Mouse (Mus musculus) neural tube, embryonic 14.5 days (tissue): ENCODE data around the gene A630023A22Rik. TPM values are rescaled to one million over a fixed set of nuclear protein-coding genes. Genes with fewer than 3 reads are reported as not detected.

Experiments used
- ATAC-seq: fragments of 200-750 bp; cut with Nextera tagmentation; 2 replicates; pipeline ENCODE4 v1.8.0; 2017; ENCODE audit warnings: low read depth, mild to moderate bottlenecking, moderate TSS enrichment, moderate library complexity
- H3K27ac ChIP-seq: fragments of 300-500 bp; sonication (generic); 2 replicates; pipeline ENCODE4 v1.5.1; 2014; ENCODE audit warnings: low read depth, mild to moderate bottlenecking, control low read depth, low read length, moderate library complexity, mixed read lengths
- H3K27me3 ChIP-seq: fragments of 300-500 bp; sonication (generic); 2 replicates; pipeline ENCODE4 v1.6.1; 2014; ENCODE audit warnings: low read length; ENCODE audit not compliant: control insufficient read depth, insufficient read depth
- H3K36me3 ChIP-seq: fragments of 300-500 bp; sonication (generic); 2 replicates; pipeline ENCODE4 v1.6.1; 2014; ENCODE audit warnings: low read length, mixed read lengths; ENCODE audit not compliant: control insufficient read depth, insufficient read depth
- H3K4me1 ChIP-seq: fragments of 300-500 bp; sonication (generic); 2 replicates; pipeline ENCODE4 v1.6.1; 2014; ENCODE audit warnings: low read length; ENCODE audit not compliant: control insufficient read depth, insufficient read depth
- H3K4me2 ChIP-seq: fragments of 300-500 bp; sonication (generic); 2 replicates; pipeline ENCODE4 v1.6.1; 2014; ENCODE audit warnings: mild to moderate bottlenecking, low read depth, low read length, control low read depth
- H3K4me3 ChIP-seq: fragments of 300-500 bp; sonication (generic); 2 replicates; pipeline ENCODE4 v1.5.1; 2014; ENCODE audit warnings: low read depth, low read length, control low read depth, mixed read lengths
- H3K9ac ChIP-seq: fragments of 300-500 bp; sonication (generic); replicated peaks from 2 replicates; pipeline ENCODE4 v1.6.1; 2014; ENCODE audit warnings: low read depth, mild to moderate bottlenecking, control low read depth, low read length, mixed read lengths
- H3K9me3 ChIP-seq: fragments of 300-500 bp; sonication (generic); 2 replicates; pipeline ENCODE4 v1.6.1; 2016; ENCODE audit warnings: low read length; ENCODE audit not compliant: control insufficient read depth
- WGBS: fragments of 180-500 bp; shearing (Covaris S2); extraction: QIAGEN DNeasy Blood & Tissue Kit; methylation state at CpG from one replicate; pipeline ENCODE4 v1.1.7; 2014; 5-methylcytosine and 5-hydroxymethylcytosine counted together
- polyA plus RNA-seq: library from polyadenylated mRNA; unstranded; fragments of >200 nt; fragmentation: Nextera tagmentation; extraction: Ambion mirVana; gene quantifications from 2 replicates; pipeline ENCODE4 v1.2.1, GENCODE M21; 2014

A630023A22Rik gene
- polyA plus RNA-seq, 1 experiment from 2014 or later: 0.75 TPM

- Histone ChIP-seq H3K9ac (no peak within 1 kb of the TSS), H3K9me3 (no peaks in the 10 kb centered on the region), H3K4me2 (no peak within 1 kb of the TSS), H3K4me1 (no peaks in the 10 kb centered on the region), H3K36me3 (no peaks in the 10 kb centered on the region), H3K27ac (no peak within 1 kb of the TSS), H3K4me3 (no peak within 1 kb of the TSS), H3K27me3 (no peaks in the 10 kb centered on the region)
- WGBS: 93% methylated on average over 3 of the region's 3 CpGs
- ATAC-seq: no peak
Measured at GRCm38 (mm10) chr14:34015063-34015462, 87.5 kb downstream of the A630023A22Rik start, which contains the start of gene Gm30083. Gm30083 (minus strand) TSS chr14:34015182.

DNA sequence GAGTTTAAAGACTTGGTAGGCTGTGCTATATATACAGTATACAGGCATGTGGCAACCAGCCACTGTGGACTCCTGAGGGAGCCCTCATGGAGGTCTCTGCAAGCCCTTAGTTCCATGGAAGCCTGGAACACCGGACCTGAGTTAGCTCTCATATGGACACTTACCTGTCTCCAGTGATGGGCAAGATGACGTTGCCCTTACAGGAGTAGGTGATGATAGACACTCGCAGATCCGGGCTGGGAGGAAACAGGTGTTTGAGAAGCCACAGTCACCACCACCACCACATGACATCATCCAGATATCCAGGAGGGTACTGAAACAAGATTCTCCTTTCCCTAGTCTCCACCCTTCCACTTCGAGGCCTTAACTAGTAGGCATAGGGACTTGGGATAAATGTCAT, 100.2 kb downstream of the A630023A22Rik start:
- Histone ChIP-seq H3K36me3 (no peaks in the 10 kb centered on the region), H3K9ac (no peak overlapping the region), H3K4me3 (no peak overlapping the region), H3K4me1 (no peaks in the 10 kb centered on the region), H3K27me3 (no peaks in the 10 kb centered on the region), H3K9me3 (no peaks in the 10 kb centered on the region), H3K4me2 (no peak overlapping the region), H3K27ac (no peak overlapping the region)
- no peak for ATAC-seq
- 95% methylated on average over 5 of the region's 5 CpGs for WGBS

GRCm38 (mm10) chr14:34001445-34001844, 101.1 kb downstream of the A630023A22Rik start:
- no peaks in the 10 kb centered on the region for H3K27me3 ChIP-seq
- H3K36me3 ChIP-seq: no peaks in the 10 kb centered on the region
- no peak overlapping the region for H3K9ac ChIP-seq
- no peak overlapping the region for H3K4me2 ChIP-seq
- no peak overlapping the region for H3K4me3 ChIP-seq
- no peak for ATAC-seq
- no peaks in the 10 kb centered on the region for H3K9me3 ChIP-seq
- no peak overlapping the region for H3K27ac ChIP-seq
- H3K4me1 ChIP-seq: no peaks in the 10 kb centered on the region

Other genes starting within 250 kb of the A630023A22Rik start
- gene Gdf10, start 179.2 kb downstream of the A630023A22Rik start, polyA plus RNA-seq: 11.0 and 11.8 TPM in 2 replicates
- not detected in 2 replicates for gene Gdf2, start 161.7 kb downstream of the A630023A22Rik start, polyA plus RNA-seq
- gene Rbp3, start 148.8 kb downstream of the A630023A22Rik start, polyA plus RNA-seq: not detected in 2 replicates
- 0.89 and 1.9 TPM in 2 replicates for gene Zfp488, start 124.0 kb downstream of the A630023A22Rik start, polyA plus RNA-seq
- gene Gm30083, start 87.6 kb downstream of the A630023A22Rik start, polyA plus RNA-seq: not detected in 2 replicates
- not detected in 2 replicates for gene Gm5460, start 86.0 kb downstream of the A630023A22Rik start, polyA plus RNA-seq
- not detected in 2 replicates for gene Antxrl, start 50.0 kb downstream of the A630023A22Rik start, polyA plus RNA-seq
- gene Anxa8, start 16.8 kb downstream of the A630023A22Rik start, polyA plus RNA-seq: not detected in 2 replicates
- 0.17 and 0.24 TPM in 2 replicates for gene Npy4r, start 49.7 kb upstream of the A630023A22Rik start, polyA plus RNA-seq
- gene Gprin2, start 98.9 kb upstream of the A630023A22Rik start, polyA plus RNA-seq: 4.3 and 5.2 TPM in 2 replicates
- gene Syt15, start 116.8 kb upstream of the A630023A22Rik start, polyA plus RNA-seq: 0.46 and 0.49 TPM in 2 replicates
- 5.1 and 8.0 TPM in 2 replicates for gene Shld2, start 207.7 kb upstream of the A630023A22Rik start, polyA plus RNA-seq
- 145 and 152 TPM in 2 replicates for gene Glud1, start 208.0 kb upstream of the A630023A22Rik start, polyA plus RNA-seq